Mouse (Mus musculus) cerebellum, postnatal 10 days (tissue): ENCODE measurements around the gene Itpr3.

Source experiments
- DNase-seq, 2 experiments: peaks; one replicate each; pipeline ENCODE4 v3.0.0; 2021; ENCODE audit warnings: mixed read lengths in 2 of 2

Gene Itpr3

GRCm38 (mm10) chr17:27073778-27074177 is 16.7 kb downstream of the Itpr3 start:
- DNase-seq: peak in 1 of 2 experiments; percentile 31

- peak; percentile 55 to 65 for DNase-seq
These were observed 17.1 kb downstream of the Itpr3 start for GRCm38 (mm10) chr17:27074236-27074635.

- peak; percentile 50 to 54 for DNase-seq
These were observed 18.0 kb downstream of the Itpr3 start for GRCm38 (mm10) chr17:27074849-27075745.

- no peak for DNase-seq
These were observed 20.0 kb downstream of the Itpr3 start for GRCm38 (mm10) chr17:27077133-27077532.

- DNase-seq: peak; percentile 36 to 56
These were observed 20.8 kb downstream of the Itpr3 start for GRCm38 (mm10) chr17:27077920-27078319.

- DNase-seq: no peak
These were observed 21.4 kb downstream of the Itpr3 start for GRCm38 (mm10) chr17:27078499-27078898.

GRCm38 (mm10) chr17:27081868-27082267 is 24.8 kb downstream of the Itpr3 start:
- no peak for DNase-seq

- DNase-seq: no peak
These were observed 25.7 kb downstream of the Itpr3 start for GRCm38 (mm10) chr17:27082796-27083195.

- DNase-seq: no peak
These were observed 26.5 kb downstream of the Itpr3 start for GRCm38 (mm10) chr17:27083601-27084000.

- peak; percentile 76 to 86 for DNase-seq
These were observed 28.6 kb downstream of the Itpr3 start for GRCm38 (mm10) chr17:27085676-27086075.

GRCm38 (mm10) chr17:27087426-27087825 is 30.3 kb downstream of the Itpr3 start:
- peak; percentile 67 to 73 for DNase-seq

- DNase-seq: no peak
These were observed 33.0 kb downstream of the Itpr3 start for GRCm38 (mm10) chr17:27090068-27090467.

GRCm38 (mm10) chr17:27095690-27096089 is 38.6 kb downstream of the Itpr3 start:
- peak; percentile 80 to 82 for DNase-seq

GRCm38 (mm10) chr17:27101675-27102074 is 44.6 kb downstream of the Itpr3 start:
- no peak for DNase-seq

GRCm38 (mm10) chr17:27105698-27106470 is 48.8 kb downstream of the Itpr3 start:
- DNase-seq: no peak

- peak; percentile 48 to 62 for DNase-seq
These were observed 49.6 kb downstream of the Itpr3 start for GRCm38 (mm10) chr17:27106745-27107144.

- no peak for DNase-seq
These were observed 50.8 kb downstream of the Itpr3 start for GRCm38 (mm10) chr17:27107936-27108335.

- DNase-seq: no peak
These were observed 53.0 kb downstream of the Itpr3 start for GRCm38 (mm10) chr17:27110072-27110471.

GRCm38 (mm10) chr17:27118676-27119539 is 61.8 kb downstream of the Itpr3 start:
- DNase-seq: peak; percentile 78

GRCm38 (mm10) chr17:27119540-27119895 is 62.4 kb downstream of the Itpr3 start:
- DNase-seq: no peak

GRCm38 (mm10) chr17:27119954-27120353 is 62.9 kb downstream of the Itpr3 start:
- peak in 1 of 2 experiments; percentile 52 for DNase-seq

GRCm38 (mm10) chr17:27120561-27121024 is 63.5 kb downstream of the Itpr3 start:
- DNase-seq: peak; percentile 98 to 99

GRCm38 (mm10) chr17:27121266-27121665 is 64.2 kb downstream of the Itpr3 start:
- peak; percentile 63 to 66 for DNase-seq
